Mouse (Mus musculus) retina, adult 2 months (tissue): ENCODE results near the gene Otop3.
A peak's percentile ranks its signal among the peaks of the same experiment; 100 is the strongest.
"Not testable (repeated sequence)": the region's sequence is repeated elsewhere in the genome, so short reads cannot be mapped to it uniquely, and the experiment has no call there.

Experiments used
- DNase-seq: peaks from one replicate; pipeline ENCODE4 v3.0.0-alpha.2; 2012; ENCODE audit warnings: low read depth, low spot score

The Otop3 gene

DNA sequence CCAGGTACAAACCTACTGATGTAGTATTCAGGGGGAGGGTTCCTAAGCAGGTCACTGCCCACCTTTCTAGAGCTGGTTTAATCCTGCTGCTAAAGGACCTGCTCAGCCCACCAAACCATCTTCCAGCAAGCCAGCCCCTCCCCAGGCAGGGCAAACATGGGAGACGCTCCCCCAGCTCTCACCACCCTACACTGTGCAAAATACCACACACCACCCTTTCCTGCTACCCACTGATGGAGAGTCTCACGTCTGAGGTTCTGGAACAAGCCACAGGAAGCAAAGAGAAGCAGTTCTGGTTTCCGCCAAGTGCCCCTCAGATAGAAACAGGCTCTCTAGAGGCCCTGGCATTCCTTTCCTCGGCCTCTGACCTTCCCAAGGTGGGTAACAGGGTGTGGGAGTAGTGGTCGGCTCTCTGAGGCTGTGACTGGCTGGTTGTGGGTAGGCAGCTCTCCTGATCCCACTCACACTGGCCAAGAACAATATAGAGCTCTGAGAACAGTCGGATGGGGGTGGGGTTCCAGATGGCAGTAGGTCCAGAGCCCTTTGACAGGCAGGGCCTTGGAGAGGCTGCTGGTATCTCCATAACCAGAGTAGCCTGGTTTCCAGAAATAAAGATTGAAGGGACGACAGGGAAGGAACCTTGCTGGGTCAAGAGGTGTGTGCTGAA lies 31.6 kb downstream of the Otop3 start:
- no peak for DNase-seq

GRCm38 (mm10) chr11:115366706-115367394 lies 32.3 kb downstream of the Otop3 start:
- no peak for DNase-seq

GRCm38 (mm10) chr11:115367395-115367944 lies 32.9 kb downstream of the Otop3 start, which contains the start of gene Hid1:
Gene Hid1 (minus strand): TSS chr11:115367756.
- DNase-seq, result peak; percentile 54

- DNase-seq, result no peak
These were observed 35.8 kb downstream of the Otop3 start for GRCm38 (mm10) chr11:115370368-115370767.

- DNase-seq, result no peak
These were observed 36.8 kb downstream of the Otop3 start for GRCm38 (mm10) chr11:115371354-115371753.

- no peak for DNase-seq
These were observed 37.5 kb downstream of the Otop3 start for GRCm38 (mm10) chr11:115372015-115372414.

GRCm38 (mm10) chr11:115372737-115373136 lies 38.2 kb downstream of the Otop3 start:
- no peak for DNase-seq

GRCm38 (mm10) chr11:115373805-115374694 lies 39.5 kb downstream of the Otop3 start:
- DNase-seq, result no peak

DNA sequence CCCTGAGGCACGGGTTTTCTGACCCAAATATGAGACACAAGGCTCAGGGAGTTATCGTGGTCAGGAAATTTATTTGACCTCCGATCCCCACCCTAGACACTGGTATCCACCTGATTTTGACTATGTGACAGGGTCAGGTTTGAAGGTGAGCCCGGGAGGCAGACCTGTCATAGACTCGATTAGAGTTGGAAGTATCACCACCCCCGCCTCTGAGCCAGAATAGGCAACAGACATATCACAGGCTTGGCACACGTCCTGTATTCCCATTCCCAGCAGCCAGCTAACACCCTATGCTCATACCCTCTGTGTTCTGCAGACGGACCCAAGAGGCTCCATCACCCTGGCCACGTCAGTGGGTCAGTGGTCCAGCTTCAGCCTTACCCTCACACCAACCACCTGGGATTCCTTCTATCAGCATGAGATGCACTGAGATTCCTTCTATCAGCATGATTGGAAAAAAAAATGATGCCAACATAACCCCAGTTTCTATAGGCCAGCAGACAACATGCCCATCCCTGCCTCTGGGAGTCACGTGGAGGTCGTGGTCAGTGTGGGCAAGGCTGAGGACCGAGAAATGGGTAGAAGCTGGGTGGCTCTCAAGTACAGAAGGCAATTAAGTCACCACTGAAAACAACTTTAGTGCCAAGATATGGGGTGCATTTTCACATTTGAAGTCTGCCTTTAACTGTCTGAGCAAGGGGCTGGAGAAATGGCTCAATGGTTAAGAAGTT lies 40.3 kb downstream of the Otop3 start:
- no peak for DNase-seq

DNA sequence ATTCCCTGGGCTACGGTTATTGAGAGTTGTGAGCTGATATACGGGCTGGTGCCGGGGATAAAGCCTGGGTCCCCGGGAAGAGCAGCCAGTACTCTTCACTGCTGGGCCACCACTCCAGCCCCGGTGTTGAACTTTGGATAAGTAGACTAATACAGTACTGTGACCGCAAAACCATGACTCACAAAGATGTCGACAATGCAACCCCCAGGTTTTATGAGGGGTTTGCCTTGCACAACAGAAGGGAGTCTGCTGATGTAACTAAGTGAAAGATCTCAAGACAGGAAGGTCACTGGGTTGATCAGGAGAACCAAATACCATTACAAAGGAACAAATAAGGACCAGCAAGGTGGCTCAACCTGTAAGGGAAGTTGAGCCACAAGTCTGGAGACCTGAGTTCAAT lies 42.2 kb downstream of the Otop3 start:
- no peak for DNase-seq

DNA sequence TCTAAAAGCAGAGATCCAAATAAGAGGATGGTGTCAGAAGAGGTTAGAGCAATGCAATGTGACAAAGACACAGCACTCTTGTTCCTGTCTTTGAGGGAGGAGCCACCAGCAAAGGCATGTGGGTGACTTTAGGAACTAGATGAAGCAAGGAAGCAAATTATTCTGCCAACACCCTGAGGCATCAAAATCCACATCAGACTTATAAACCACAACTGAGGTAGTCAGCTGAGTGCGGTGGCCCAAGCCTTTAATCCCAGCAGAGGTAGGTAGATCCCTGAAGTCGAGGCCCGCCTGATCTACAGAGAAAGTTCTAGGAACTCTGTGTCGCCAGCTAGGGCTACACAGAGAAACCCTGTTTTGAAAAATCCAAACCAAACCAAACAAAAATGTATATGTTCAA lies 42.7 kb downstream of the Otop3 start:
- no peak for DNase-seq

- DNase-seq, result no peak
These were observed 43.3 kb downstream of the Otop3 start for GRCm38 (mm10) chr11:115377854-115378253.

DNA sequence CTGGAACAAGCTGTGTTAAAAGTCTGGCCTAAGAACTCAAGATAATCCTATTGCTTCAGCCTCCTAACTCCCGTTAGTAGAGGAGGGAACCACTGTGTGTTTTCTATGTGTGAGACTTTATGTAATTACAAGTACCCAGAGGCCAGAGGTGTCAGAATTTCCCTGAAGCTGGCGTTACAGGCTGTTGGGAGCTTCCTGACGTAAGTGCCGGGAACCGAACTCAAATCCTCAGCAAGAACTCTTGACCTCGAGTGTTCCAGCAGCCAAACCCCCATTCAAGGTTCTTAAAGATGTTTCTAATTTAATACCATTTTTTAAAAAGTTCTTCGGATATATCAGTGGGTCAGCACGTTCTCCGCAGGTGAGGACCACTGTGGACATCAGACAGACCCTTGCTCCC lies 46.7 kb downstream of the Otop3 start:
- no peak for DNase-seq

GRCm38 (mm10) chr11:115381743-115382539 lies 47.4 kb downstream of the Otop3 start, which contains the start of gene Cdr2l:
Gene Cdr2l (plus strand): TSS chr11:115381916.
- peak; percentile 71 for DNase-seq

- no peak for DNase-seq
These were observed 48.4 kb downstream of the Otop3 start for GRCm38 (mm10) chr11:115382891-115383290.

- no peak for DNase-seq
These were observed 49.4 kb downstream of the Otop3 start for GRCm38 (mm10) chr11:115383701-115384474.

- no peak for DNase-seq
These were observed 50.1 kb downstream of the Otop3 start for GRCm38 (mm10) chr11:115384587-115384986.

GRCm38 (mm10) chr11:115386859-115387258 lies 52.3 kb downstream of the Otop3 start:
- DNase-seq, result not testable (repeated sequence)

GRCm38 (mm10) chr11:115391358-115391757 lies 56.8 kb downstream of the Otop3 start:
- DNase-seq, result no peak
